In genomic region chr19:34610118-34610517, GRCm38 (mm10) we compare ENCODE assay signal across 11 mouse cellular contexts. TPM values are rescaled to one million over a fixed set of nuclear protein-coding genes. Genes with fewer than 3 reads are reported as not detected.
"Had no signal": no experiment of that assay in that cellular context is flagged by ENCODE, and none has a peak within 500 bp of the region (broad histone marks: within the 10 kb centered on the region; RNA-seq: fewer than 3 reads in every experiment).

No protein-coding gene starts in this region.

RNA-seq across cellular contexts. Expression of gene Ifit3b, which starts 2.3 kb away (rescaled TPM):
- total RNA-seq: megakaryocyte progenitor cell, adult 5-6 weeks; megakaryocyte-erythroid progenitor cell, adult 5-6 weeks had no signal
- polyA plus RNA-seq: liver, embryonic 11.5 days; liver, embryonic 12.5 days; lung, embryonic 14.5 days; lung, embryonic 16.5 days; midbrain, embryonic 10.5 days; neural tube, embryonic 11.5 days had no signal

RNA-seq across cellular contexts. Expression of gene Ifit1bl1, which starts 8.4 kb away (rescaled TPM):
- total RNA-seq: megakaryocyte-erythroid progenitor cell, adult 5-6 weeks had no signal
- polyA plus RNA-seq: limb, embryonic 10.5 days; midbrain, embryonic 10.5 days had no signal

RNA-seq across cellular contexts. Expression of gene Ifit1bl2, which starts 30.4 kb away (rescaled TPM):
- total RNA-seq: megakaryocyte-erythroid progenitor cell, adult 5-6 weeks had no signal
- polyA plus RNA-seq: limb, embryonic 10.5 days; liver, adult 2 months; liver, embryonic 11.5 days; liver, embryonic 12.5 days; midbrain, embryonic 12.5 days; neural tube, embryonic 11.5 days had no signal

RNA-seq across cellular contexts. Expression of gene Ifit1, which starts 30.6 kb away (rescaled TPM):
- polyA plus RNA-seq: limb, embryonic 10.5 days; lung, embryonic 14.5 days; midbrain, embryonic 10.5 days had no signal
